Mouse (Mus musculus) heart, embryonic 16.5 days (tissue): ENCODE data around the gene 2310009B15Rik. TPM values are rescaled to one million over a fixed set of nuclear protein-coding genes. Genes with fewer than 3 reads are reported as not detected.
A peak's percentile ranks its signal among the peaks of the same experiment; 100 is the strongest.
"Not testable (repeated sequence)": the region's sequence is repeated elsewhere in the genome, so short reads cannot be mapped to it uniquely, and the experiment has no call there.

Experiments used
- ATAC-seq: fragments of 200-750 bp; cut with Nextera tagmentation; replicated peaks from 2 replicates; pipeline ENCODE4 v1.8.0; 2017; ENCODE audit warnings: moderate number of reproducible peaks; ENCODE audit not compliant: insufficient read depth, low FRiP score; ENCODE audit errors: extremely low read depth
- H3K27ac ChIP-seq: fragments of 300-500 bp; sonication (generic); 2 replicates; pipeline ENCODE4 v1.5.1; 2014; ENCODE audit warnings: mild to moderate bottlenecking, low read length, control low read depth, moderate library complexity
- H3K27me3 ChIP-seq: fragments of 300-500 bp; sonication (generic); 2 replicates; pipeline ENCODE4 v1.6.1; 2014; ENCODE audit warnings: low read length, mixed read lengths; ENCODE audit not compliant: control insufficient read depth, insufficient read depth
- H3K36me3 ChIP-seq: fragments of 300-500 bp; sonication (generic); 2 replicates; pipeline ENCODE4 v1.6.1; 2014; ENCODE audit not compliant: control insufficient read depth, insufficient read depth
- H3K4me1 ChIP-seq: fragments of 300-500 bp; sonication (generic); 2 replicates; pipeline ENCODE4 v1.6.1; 2014; ENCODE audit warnings: low read length, mixed read lengths; ENCODE audit not compliant: control insufficient read depth, insufficient read depth
- H3K4me2 ChIP-seq: fragments of 300-500 bp; sonication (generic); 2 replicates; pipeline ENCODE4 v1.6.1; 2014; ENCODE audit warnings: low read depth, mild to moderate bottlenecking, control low read depth, low read length
- H3K4me3 ChIP-seq: fragments of 300-500 bp; sonication (generic); 2 replicates; pipeline ENCODE4 v1.5.1; 2014; ENCODE audit warnings: mild to moderate bottlenecking, control low read depth, low read length
- H3K9ac ChIP-seq: fragments of 300-500 bp; sonication (generic); 2 replicates; pipeline ENCODE4 v1.6.1; 2014; ENCODE audit warnings: low read length, control low read depth
- H3K9me3 ChIP-seq: fragments of 300-500 bp; sonication (generic); replicated peaks from 2 replicates; pipeline ENCODE4 v1.6.1; 2016; ENCODE audit warnings: low read length; ENCODE audit not compliant: control insufficient read depth
- WGBS: fragments of 180-500 bp; shearing (Covaris S2); extraction: QIAGEN DNeasy Blood & Tissue Kit; methylation state at CpG from one replicate; pipeline ENCODE4 v1.1.7; 2014; 5-methylcytosine and 5-hydroxymethylcytosine counted together
- polyA plus RNA-seq: library from polyadenylated mRNA; unstranded; fragments of >200 nt; fragmentation: Nextera tagmentation; extraction: Ambion mirVana; gene quantifications from 2 replicates; pipeline ENCODE4 v1.2.1, GENCODE M21; 2015

2310009B15Rik gene
- 26.8 and 29.4 TPM in 2 replicates for polyA plus RNA-seq

GRCm38 (mm10) chr1:138856101-138856950 lies at the start of gene 2310009B15Rik:
TSS of gene 2310009B15Rik (minus strand) at chr1:138856852.
- Histone ChIP-seq H3K4me3 (peak within 1 kb of the TSS; percentile 56), H3K27ac (peak within 1 kb of the TSS; percentile 84), H3K4me2 (peak within 1 kb of the TSS; percentile 37), H3K9ac (peak within 1 kb of the TSS; percentile 74)
- H3K4me1 ChIP-seq, H3K27me3 ChIP-seq, H3K9me3 ChIP-seq, H3K36me3 ChIP-seq: not testable (repeated sequence)
- WGBS: under 1% methylated on average over 41 of the region's 79 CpGs
- peak; percentile 99 for ATAC-seq

GRCm38 (mm10) chr1:138906256-138906655 lies 49.6 kb upstream of the 2310009B15Rik start:
- 0 out of 2 replicates have a peak, but pooled peaks cover 2% of the 10 kb centered on the region for H3K9me3 ChIP-seq
- no peaks in the 10 kb centered on the region for H3K36me3 ChIP-seq
- peak overlapping the region; percentile 11; the same call in 1 of the 2 replicates for H3K4me2 ChIP-seq
- peak; percentile 95 for ATAC-seq
- 28% methylated on average over 3 of the region's 3 CpGs for WGBS
- peak overlapping the region; percentile 62 for H3K27ac ChIP-seq
- H3K4me1 ChIP-seq: peaks cover 24% of the 10 kb centered on the region
- H3K4me3 ChIP-seq: no peak overlapping the region
- H3K27me3 ChIP-seq: no peaks in the 10 kb centered on the region
- no peak overlapping the region for H3K9ac ChIP-seq

DNA sequence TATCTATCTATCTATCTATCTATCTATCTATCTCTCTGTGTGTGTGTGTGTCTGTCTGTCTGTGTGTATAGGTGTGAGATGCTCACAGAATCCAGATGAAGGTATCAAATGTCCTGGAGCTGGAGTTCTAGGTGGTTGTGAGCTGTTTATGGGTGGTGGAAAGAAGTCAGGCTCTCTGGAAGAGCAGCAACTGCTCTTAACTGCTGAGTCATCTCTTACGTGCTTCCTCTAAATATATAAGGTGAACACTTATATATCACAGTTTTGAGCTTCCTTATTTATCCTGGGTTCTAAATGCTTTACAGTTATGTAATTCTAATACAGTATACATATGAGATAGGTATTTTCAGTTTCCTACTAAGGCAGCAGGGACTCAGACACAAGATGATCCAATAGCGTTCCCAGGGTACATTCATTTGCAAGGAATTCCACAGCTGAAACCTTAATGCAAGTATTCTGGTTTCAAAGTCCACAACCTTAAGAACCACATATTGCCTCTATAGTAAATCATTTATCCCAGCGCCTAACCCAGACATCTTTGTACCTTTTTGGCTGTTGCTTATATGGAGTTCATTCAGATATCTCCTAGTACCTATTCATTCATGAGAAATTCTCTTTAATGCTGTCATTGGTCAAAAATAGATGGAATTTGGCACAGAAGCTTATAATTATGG lies 48.6 kb upstream of the 2310009B15Rik start:
- H3K36me3 ChIP-seq: no peaks in the 10 kb centered on the region
- H3K4me1 ChIP-seq: peaks cover 24% of the 10 kb centered on the region
- 81% methylated on average over 3 of the region's 3 CpGs for WGBS
- no peaks in the 10 kb centered on the region for H3K27me3 ChIP-seq
- H3K4me2 ChIP-seq: no peak overlapping the region
- 0 out of 2 replicates have a peak, but pooled peaks cover 2% of the 10 kb centered on the region for H3K9me3 ChIP-seq
- H3K4me3 ChIP-seq: no peak overlapping the region
- H3K9ac ChIP-seq: no peak overlapping the region
- H3K27ac ChIP-seq: no peak overlapping the region
- ATAC-seq: no peak

GRCm38 (mm10) chr1:138903894-138904293 lies 47.2 kb upstream of the 2310009B15Rik start:
- Histone ChIP-seq H3K4me3 (no peak overlapping the region), H3K4me2 (no peak overlapping the region), H3K27me3 (no peaks in the 10 kb centered on the region), H3K9me3 (0 out of 2 replicates have a peak, but pooled peaks cover 2% of the 10 kb centered on the region), H3K27ac (no peak overlapping the region), H3K9ac (no peak overlapping the region), H3K36me3 (no peaks in the 10 kb centered on the region), H3K4me1 (peaks cover 17% of the 10 kb centered on the region; the same call in 1 of the 2 replicates)
- 93% methylated on average over 5 of the region's 5 CpGs for WGBS
- ATAC-seq: no peak

- Histone ChIP-seq H3K4me1 (peaks cover 5% of the 10 kb centered on the region; the same call in 1 of the 2 replicates), H3K27ac (no peak overlapping the region), H3K9me3 (0 out of 2 replicates have a peak, but pooled peaks cover 2% of the 10 kb centered on the region), H3K36me3 (no peaks in the 10 kb centered on the region), H3K9ac (no peak overlapping the region), H3K27me3 (no peaks in the 10 kb centered on the region), H3K4me3 (no peak overlapping the region), H3K4me2 (no peak overlapping the region)
- ATAC-seq: no peak
- 85% methylated on average over 16 of the region's 16 CpGs for WGBS
Measured at GRCm38 (mm10) chr1:138901431-138902117, 44.9 kb upstream of the 2310009B15Rik start.

- no peak for ATAC-seq
Measured at GRCm38 (mm10) chr1:138896088-138896487, 39.4 kb upstream of the 2310009B15Rik start.

GRCm38 (mm10) chr1:138877470-138878254 lies 21.0 kb upstream of the 2310009B15Rik start:
- WGBS: 94% methylated on average over 14 of the region's 14 CpGs
- no peaks in the 10 kb centered on the region for H3K36me3 ChIP-seq

More at GRCm38 (mm10) chr1:138896088-138896487, 39.4 kb upstream of the 2310009B15Rik start:
- Histone ChIP-seq H3K4me3 (no peak overlapping the region), H3K4me1 (no peaks in the 10 kb centered on the region), H3K36me3 (no peaks in the 10 kb centered on the region), H3K27me3 (no peaks in the 10 kb centered on the region), H3K9me3 (no peaks in the 10 kb centered on the region), H3K27ac (no peak overlapping the region), H3K4me2 (no peak overlapping the region), H3K9ac (no peak overlapping the region)
- 70% methylated on average over 3 of the region's 3 CpGs for WGBS

DNA sequence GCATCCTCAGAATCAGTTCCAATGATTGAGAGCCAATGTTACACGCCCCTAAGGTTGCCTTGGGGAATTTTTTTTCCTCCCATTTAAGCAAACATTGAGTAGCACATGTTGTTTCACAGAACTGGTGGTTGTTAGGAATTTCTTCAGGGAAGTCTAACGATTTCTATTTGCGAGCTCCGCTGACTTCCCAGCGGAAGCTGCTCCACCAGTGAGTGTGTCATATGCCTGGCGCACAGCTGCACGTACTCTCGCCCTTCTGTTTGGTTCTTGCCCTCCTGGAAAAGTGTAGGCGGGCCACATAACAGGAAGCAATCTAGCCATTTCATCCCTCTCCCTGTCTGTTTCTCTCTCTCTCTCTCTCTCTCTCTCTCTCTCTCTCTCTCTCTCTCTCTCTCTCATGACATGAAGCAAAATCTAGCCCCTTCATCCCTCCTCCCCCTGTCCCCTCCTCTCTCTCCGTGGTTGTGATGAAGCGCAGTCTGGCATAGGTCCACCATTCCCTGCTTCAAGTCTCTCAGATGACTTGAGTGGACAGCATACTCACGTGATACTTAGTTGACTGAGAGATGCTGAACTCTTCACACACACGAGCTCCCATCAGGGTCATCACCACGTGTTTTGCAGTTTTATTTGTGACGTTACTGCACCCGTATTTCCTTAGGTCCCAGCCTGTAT lies 19.9 kb upstream of the 2310009B15Rik start:
- H3K4me2 ChIP-seq: no peak overlapping the region
- H3K27me3 ChIP-seq: no peaks in the 10 kb centered on the region
- H3K9ac ChIP-seq: no peak overlapping the region
- no peak for ATAC-seq
- no peaks in the 10 kb centered on the region for H3K4me1 ChIP-seq
- no peaks in the 10 kb centered on the region; the same call in 1 of the 2 replicates for H3K9me3 ChIP-seq
- H3K27ac ChIP-seq: no peak overlapping the region
- no peak overlapping the region for H3K4me3 ChIP-seq
- 62% methylated on average over 16 of the region's 16 CpGs for WGBS
- no peaks in the 10 kb centered on the region for H3K36me3 ChIP-seq

More at GRCm38 (mm10) chr1:138877470-138878254, 21.0 kb upstream of the 2310009B15Rik start:
- Histone ChIP-seq H3K27me3 (no peaks in the 10 kb centered on the region), H3K9ac (no peak overlapping the region), H3K4me2 (no peak overlapping the region), H3K4me1 (no peaks in the 10 kb centered on the region), H3K27ac (no peak overlapping the region), H3K4me3 (no peak overlapping the region), H3K9me3 (no peaks in the 10 kb centered on the region; the same call in 1 of the 2 replicates)
- no peak for ATAC-seq
